Mouse (Mus musculus): ENCODE measurements at regions not wholly inside any gene's neighbourhood (a gene's known extent, or its start where the extent isn't known, plus 50 kb on each side); places are given as distances from the start of the nearest gene placed in this dataset.

GRCm38 (mm10) chr6:81441396-81441795 lies 482.1 kb upstream of the Gcfc2 start:
- TF ChIP-seq CTCF (IDR thresholded peaks at IDR 0.05; ENCODE audit: borderline replicate concordance, extremely low read depth, insufficient read depth, insufficient read length) (no peak), POLR2A (IDR thresholded peaks at IDR 0.05; ENCODE audit: borderline replicate concordance, extremely low read depth, insufficient read depth, insufficient read length, poor library complexity, severe bottlenecking) (no peak)
